Mouse (Mus musculus) heart, adult 9 months (tissue): ENCODE data around the gene Zfp989.
"Not testable (repeated sequence)": the region's sequence is repeated elsewhere in the genome, so short reads cannot be mapped to it uniquely, and the experiment has no call there.

Experiments used
- DNase-seq, 2 experiments: peaks; one replicate each; pipeline ENCODE4 v3.0.0; 2022; ENCODE audit warnings: low spot score in 2 of 2

Zfp989 gene

GRCm38 (mm10) chr4:146971757-146972156 lies at the start of gene Zfp989:
Gene Zfp989, plus strand, starts transcription at chr4:146971976.
- DNase-seq: not testable (repeated sequence)

DNA sequence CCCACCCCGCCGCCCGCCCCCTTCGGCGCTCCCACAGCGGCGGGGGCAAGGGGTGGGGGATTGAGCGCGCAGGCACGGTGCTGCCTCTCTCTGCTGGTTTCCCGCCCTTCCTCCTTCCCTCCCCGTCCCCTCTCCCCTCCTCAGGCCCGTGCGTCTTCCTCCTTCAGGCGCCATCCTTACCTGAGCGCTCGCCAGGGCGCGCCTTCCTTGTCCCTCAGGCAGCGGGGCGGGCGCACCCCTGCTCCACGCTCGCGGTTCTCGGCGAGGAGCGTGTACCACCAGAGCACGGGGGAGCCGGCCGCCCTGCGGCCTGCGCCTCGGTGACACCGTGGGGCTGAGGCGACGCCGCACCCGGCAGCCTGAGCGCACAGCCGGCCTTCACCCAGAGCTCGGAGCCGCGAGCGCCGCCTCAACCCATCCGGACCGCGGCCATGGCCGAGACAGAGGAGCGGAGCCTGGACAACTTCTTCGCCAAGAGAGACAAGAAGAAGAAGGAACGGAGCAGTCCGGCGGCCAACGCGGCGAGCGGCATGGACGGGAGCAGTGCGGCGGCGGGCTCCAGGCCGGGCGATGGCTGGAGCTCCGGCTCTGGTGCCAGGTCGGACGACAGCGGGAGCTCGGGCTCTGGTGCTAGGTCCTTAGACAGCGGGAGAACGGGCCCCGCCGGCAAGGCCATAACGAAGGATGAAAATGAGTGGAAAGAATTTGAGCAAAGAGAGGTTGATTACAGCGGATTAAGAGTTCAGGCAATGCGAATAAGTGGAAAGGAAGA lies 39.3 kb upstream of the Zfp989 start:
- no peak for DNase-seq

DNA sequence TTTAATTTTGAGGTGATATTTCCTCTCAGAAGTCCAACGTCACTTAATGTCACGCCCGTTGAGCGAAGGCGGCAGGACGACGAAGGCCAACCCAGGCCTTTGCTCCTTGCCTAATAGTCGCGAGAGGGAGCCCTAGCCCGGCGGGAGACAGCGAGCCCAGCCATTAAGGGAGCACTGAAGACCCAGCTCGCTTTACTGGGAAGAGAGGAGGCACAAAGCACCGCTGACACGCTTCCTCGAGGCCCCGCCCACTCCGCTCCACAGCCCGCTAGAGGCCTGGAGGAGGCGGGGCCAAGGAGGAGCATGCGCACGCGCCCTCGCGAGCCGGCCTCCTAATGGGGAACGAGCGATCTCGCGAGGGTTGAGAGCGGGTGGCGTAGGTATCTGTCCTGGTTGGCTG lies 30.1 kb upstream of the Zfp989 start:
- not testable (repeated sequence) for DNase-seq

- not testable (repeated sequence) for DNase-seq
Observed at GRCm38 (mm10) chr4:146976581-146976980, 4.8 kb downstream of the Zfp989 start.

- not testable (repeated sequence) for DNase-seq
Observed at GRCm38 (mm10) chr4:147018400-147018799, 46.6 kb downstream of the Zfp989 start.

- DNase-seq: not testable (repeated sequence)
Observed at GRCm38 (mm10) chr4:147021550-147021949, 49.8 kb downstream of the Zfp989 start, which contains the start of gene Rex2. Gene Rex2, plus strand, starts transcription at chr4:147021850.

DNA sequence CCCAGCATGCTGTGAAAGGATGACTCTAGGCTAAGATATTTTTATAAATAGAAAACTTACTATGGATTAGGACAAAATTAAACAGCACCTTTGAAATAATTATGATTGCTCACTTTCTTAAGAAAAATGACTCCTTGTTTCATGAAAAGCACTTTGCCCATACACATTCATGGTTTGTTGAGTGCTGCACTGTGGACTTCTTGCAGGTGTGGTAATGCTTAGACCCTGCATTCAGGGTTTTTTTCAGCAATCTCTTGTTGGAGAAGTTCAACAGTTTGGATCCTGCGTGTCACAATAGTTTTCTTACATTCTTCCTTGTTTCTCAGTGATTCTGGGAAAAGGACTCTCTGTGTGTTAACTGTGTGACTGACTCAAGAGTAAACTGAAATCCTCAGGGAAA lies 54.6 kb downstream of the Zfp989 start:
- not testable (repeated sequence) for DNase-seq

GRCm38 (mm10) chr4:147031308-147032036 lies 59.7 kb downstream of the Zfp989 start:
- not testable (repeated sequence) for DNase-seq
